Mouse (Mus musculus) testis, adult 2 months (tissue): ENCODE measurements around the gene Pot1b.

Source experiments
- CTCF ChIP-seq: fragments of 200-500 bp; IDR thresholded peaks from 2 replicates; pipeline ENCODE4 v1.5.1; 2012; ENCODE audit warnings: low read depth, mild to moderate bottlenecking, inconsistent platforms, low read length, moderate library complexity; ENCODE audit not compliant: control insufficient read depth, insufficient read depth, insufficient replicate concordance
- POLR2A ChIP-seq: fragments of 200-500 bp; IDR thresholded peaks from 2 replicates; pipeline ENCODE4 v1.6.1; 2012; ENCODE audit warnings: low read depth, mild to moderate bottlenecking, inconsistent platforms, low read length, moderate library complexity; ENCODE audit not compliant: control insufficient read depth

DNA sequence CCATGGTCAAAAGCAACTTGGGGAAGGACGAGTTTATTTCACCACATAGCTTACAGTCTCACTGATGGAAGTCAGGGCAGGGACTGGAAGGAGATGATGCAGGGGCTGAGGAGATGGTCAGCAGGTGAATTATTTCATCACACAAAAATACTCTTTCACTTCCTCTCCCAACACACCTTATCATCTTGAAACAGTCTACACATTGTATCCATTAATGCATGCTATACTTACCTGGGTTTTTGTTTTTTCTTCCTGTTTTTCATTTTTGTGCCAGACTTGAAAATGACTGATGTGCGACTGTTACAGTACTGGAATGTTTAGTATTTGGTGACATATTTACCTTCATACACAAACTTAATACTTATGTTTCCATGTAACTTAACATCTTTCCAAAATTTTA is 13.0 kb downstream of the Pot1b start:
- TF ChIP-seq CTCF (no peak), POLR2A (no peak)
